Mouse (Mus musculus) lung, postnatal 25 days (tissue): ENCODE data around the gene 1700031F05Rik.
"Not testable (repeated sequence)": the region's sequence is repeated elsewhere in the genome, so short reads cannot be mapped to it uniquely, and the experiment has no call there.

Experiments used
- DNase-seq: peaks from one replicate; pipeline ENCODE4 v3.0.0; 2022; ENCODE audit warnings: low spot score

The 1700031F05Rik gene

DNA sequence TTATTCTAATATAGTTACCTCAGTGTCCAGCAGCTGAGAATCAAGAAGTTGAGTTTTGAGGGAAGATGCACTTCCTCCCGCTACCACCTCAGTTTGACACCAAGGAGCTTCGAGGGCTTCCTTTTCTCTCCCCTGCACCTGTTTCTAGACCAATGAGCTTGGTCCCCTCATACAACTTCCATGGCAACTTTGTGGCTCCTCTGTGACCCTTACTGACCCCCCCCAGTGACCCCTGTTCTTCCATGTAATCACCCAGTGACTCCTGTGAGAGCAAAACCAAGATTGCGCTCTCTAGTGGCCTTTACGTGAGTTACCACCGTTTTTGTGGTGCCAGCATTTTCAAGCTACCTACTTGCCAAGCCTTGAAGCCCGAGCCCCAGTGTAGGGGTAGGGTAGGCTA is at the start of gene 1700031F05Rik:
Gene 1700031F05Rik (minus strand): TSS at position 101 of the 400 bp plus-strand sequence.
- no peak for DNase-seq

- not testable (repeated sequence) for DNase-seq
Measured at GRCm38 (mm10) chrX:102914823-102915222, 47.1 kb upstream of the 1700031F05Rik start.

GRCm38 (mm10) chrX:102908587-102908986 is 40.8 kb upstream of the 1700031F05Rik start, which contains the start of the genes Dmrtc1a and 1700011M02Rik:
Dmrtc1a (minus strand) TSS chrX:102908687.
1700011M02Rik (plus strand) TSS chrX:102908905.
- DNase-seq, result not testable (repeated sequence)

DNA sequence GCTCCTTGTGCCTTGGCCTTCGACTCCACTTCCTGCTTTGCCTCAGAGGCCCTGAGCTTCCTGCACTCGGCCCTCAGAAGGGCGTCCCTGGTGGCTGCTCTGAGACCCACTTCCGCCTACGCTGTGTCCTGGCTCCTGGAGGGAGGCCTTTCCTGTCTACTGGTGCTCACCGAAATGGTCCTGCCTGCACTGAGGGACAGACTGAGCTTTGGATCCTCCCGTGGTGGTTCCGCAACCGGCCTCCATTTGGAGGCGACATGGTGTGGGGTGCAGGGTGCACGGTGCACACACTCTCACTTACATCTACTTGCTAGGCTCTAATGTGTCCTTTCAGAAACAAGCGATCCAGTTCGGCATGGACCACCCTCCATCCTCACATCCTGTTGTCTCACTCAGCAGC is 13.3 kb downstream of the 1700031F05Rik start, which contains the start of gene Dmrtc1c2:
Gene Dmrtc1c2 (minus strand): TSS at position 101 of the 400 bp plus-strand sequence.
- not testable (repeated sequence) for DNase-seq

DNA sequence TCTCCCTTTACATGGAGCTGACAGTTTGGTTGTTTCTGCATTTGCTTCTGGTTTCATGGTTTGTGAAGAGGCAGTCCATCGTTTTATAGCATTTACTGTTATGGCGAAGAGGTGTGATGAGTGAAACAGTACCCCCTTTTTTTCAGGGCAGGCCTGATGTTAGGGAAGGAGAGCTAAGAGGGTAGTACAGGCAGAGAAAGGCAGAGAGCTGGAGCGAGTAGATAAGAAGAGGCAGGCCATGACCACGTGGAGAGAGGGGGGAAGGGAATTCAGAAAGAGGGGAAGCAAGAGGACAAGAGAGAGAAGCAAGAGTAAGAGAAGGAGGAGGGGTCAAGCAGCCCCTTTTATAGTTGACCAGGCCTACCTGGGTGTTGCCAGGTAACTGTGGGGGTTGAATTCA is 55.5 kb downstream of the 1700031F05Rik start:
- no peak for DNase-seq
